Mouse (Mus musculus) retina, adult 2 months (tissue): ENCODE results near the gene Gm47995.
"Not testable (repeated sequence)": the region's sequence is repeated elsewhere in the genome, so short reads cannot be mapped to it uniquely, and the experiment has no call there.

Experiments used
- DNase-seq: peaks from one replicate; pipeline ENCODE4 v3.0.0-alpha.2; 2012; ENCODE audit warnings: low read depth, low spot score

The Gm47995 gene

GRCm38 (mm10) chr1:151186186-151186585 is 12.1 kb upstream of the Gm47995 start:
- not testable (repeated sequence) for DNase-seq

DNA sequence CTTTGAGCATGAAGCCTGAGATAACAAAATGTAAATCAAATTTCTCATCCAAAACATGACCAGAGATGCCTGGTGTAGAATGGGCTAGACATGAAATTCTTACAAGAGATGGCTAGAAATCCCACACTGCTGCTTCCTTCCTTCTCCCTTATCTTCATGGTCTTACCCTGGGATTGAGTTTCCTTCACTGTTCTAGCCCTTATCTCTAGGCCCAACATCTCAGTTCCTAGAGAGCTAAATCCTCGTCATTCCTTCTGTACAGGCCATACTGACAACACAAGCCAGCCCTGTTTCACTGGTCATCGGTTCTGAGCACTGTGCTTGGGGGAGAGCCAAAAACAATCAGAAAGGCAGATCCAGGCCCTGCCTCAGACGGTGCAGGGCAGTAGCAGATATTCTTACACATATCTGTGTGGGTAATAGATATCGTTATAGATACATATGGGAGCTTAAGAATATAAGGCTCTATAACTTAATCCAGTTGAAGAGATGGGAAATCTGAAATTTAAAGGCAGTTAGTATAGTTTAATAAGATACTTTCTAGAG is 11.3 kb upstream of the Gm47995 start:
- not testable (repeated sequence) for DNase-seq

GRCm38 (mm10) chr1:151188469-151188868 is 9.8 kb upstream of the Gm47995 start:
- no peak for DNase-seq

- DNase-seq = not testable (repeated sequence)
These were observed 6.2 kb upstream of the Gm47995 start, which contains the start of gene Gm8947 for GRCm38 (mm10) chr1:151192075-151192474. TSS of gene Gm8947 (plus strand) at chr1:151192376.

DNA sequence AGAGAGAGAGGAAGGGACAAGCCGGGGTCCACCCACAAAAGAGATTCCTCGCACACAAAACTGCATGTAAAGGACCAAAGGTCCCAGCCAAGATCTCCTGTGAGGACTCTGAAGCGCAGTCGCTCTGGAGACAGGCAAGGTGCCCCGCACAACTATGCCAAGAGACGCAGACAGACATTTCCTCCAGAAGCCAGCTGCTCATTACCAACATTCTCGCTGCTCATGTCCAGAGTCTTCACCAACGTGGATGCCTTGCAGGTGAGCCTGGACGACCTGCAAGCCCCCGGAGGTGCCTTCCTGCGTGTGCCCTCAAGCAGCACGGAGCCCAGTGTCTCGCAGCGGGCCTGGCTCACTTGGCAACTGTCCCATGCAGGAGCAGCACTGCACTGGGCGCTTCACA is 5.5 kb upstream of the Gm47995 start:
- not testable (repeated sequence) for DNase-seq

DNA sequence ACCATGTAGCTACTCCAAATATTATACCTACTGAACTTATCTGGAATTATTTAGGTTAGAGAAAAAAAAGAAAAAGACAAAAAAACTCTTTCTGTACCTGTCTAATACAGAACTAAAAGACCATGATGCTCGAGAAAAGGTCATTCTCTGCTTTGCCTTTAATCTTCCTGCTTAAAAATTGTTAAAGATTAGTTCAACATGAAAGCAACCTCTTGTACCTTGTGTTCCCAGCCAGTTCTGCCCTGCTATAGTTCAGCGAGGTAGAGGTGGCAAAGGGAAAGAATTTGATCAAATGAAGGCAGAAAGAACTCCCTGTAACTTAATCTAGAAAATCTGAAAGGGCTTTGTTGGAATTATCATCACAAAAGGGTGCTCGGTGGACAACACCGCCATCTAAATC is 2.3 kb upstream of the Gm47995 start:
- not testable (repeated sequence) for DNase-seq

DNA sequence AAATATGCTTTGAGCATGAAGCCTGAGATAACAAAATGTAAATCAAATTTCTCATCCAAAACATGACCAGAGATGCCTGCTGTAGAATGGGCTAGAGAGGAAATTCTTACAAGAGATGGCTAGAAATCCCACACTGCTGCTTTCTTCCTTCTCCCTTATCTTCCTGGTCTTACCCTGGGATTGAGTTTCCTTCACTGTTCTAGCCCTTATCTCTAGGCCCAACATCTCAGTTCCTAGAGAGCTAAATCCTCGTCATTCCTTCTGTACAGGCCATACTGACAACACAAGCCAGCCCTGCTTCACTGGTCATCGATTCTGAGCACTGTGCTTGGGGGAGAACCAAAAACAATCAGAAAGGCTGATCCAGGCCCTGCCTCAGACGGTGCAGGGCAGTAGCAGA is 1.6 kb upstream of the Gm47995 start:
- not testable (repeated sequence) for DNase-seq

- DNase-seq = not testable (repeated sequence)
These were observed 2.4 kb downstream of the Gm47995 start for GRCm38 (mm10) chr1:151200620-151201019.

DNA sequence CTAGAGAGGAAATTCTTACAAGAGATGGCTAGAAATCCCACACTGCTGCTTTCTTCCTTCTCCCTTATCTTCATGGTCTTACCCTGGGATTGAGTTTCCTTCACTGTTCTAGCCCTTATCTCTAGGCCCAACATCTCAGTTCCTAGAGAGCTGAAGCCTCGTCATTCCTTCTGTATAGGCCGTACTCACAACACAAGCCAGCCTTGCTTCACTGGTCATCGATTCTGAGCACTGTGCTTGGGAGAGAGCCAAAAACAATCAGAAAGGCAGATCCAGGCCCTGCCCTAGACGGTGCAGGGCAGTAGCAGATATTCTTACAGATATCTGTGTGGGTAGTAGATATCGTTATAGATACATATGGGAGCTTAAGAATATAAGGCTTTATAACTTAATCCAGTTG is 4.5 kb downstream of the Gm47995 start:
- not testable (repeated sequence) for DNase-seq

DNA sequence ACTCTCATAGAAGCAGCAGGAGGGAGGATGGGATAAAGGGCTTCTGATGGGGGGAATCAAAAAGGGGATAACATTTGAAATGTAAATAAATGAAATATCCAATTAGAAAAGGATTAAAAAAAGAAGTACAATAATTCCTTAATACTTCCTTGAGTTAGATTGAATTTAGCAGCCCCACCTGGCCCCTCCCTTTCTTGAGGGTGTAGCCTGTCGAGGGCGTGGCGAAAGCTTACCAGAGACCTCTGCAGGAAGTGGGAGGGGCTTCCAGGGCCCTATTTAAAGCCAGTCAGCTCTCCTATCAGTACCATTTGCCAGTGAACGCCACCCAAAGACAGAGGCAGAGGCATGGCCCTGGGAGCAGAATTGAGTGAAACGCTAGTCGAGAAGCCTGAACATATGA is 5.6 kb downstream of the Gm47995 start, which contains the start of gene 3110040M04Rik:
3110040M04Rik (plus strand) TSS at position 304 of the 400 bp plus-strand sequence.
- not testable (repeated sequence) for DNase-seq

DNA sequence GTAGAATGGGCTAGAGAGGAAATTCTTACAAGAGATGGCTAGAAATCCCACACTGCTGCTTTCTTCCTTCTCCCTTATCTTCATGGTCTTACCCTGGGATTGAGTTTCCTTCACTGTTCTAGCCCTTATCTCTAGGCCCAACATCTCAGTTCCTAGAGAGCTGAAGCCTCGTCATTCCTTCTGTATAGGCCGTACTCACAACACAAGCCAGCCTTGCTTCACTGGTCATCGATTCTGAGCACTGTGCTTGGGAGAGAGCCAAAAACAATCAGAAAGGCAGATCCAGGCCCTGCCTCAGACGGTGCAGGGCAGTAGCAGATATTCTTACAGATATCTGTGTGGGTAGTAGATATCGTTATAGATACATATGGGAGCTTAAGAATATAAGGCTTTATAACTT is 10.2 kb downstream of the Gm47995 start:
- DNase-seq = not testable (repeated sequence)

- not testable (repeated sequence) for DNase-seq
These were observed 10.7 kb downstream of the Gm47995 start for GRCm38 (mm10) chr1:151208944-151209343.

GRCm38 (mm10) chr1:151209824-151210355 is 11.6 kb downstream of the Gm47995 start, which contains the start of gene Gm47996:
TSS of gene Gm47996 (plus strand) at chr1:151210131.
- not testable (repeated sequence) for DNase-seq

DNA sequence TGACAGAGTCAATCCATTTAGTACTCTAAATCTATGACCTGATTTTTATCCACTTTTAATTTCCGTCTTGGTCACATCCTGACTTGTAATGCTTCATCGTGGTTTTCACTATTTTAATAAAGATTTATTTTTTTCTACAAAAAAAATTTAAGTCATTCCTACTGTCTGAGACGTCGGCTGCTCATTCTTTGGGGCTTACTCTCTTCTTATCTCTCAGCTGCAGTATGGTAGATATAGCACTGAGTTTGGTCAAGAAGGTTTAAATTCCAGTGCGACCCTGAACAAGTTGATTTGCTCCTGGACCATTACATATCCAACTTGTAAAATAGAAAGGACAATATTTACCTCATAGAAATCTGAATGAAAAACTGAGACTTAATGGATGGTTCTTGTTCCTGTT is 13.4 kb downstream of the Gm47995 start:
- DNase-seq = not testable (repeated sequence)

GRCm38 (mm10) chr1:151214862-151215261 is 16.6 kb downstream of the Gm47995 start:
- no peak for DNase-seq

GRCm38 (mm10) chr1:151215985-151216384 is 17.7 kb downstream of the Gm47995 start:
- no peak for DNase-seq

DNA sequence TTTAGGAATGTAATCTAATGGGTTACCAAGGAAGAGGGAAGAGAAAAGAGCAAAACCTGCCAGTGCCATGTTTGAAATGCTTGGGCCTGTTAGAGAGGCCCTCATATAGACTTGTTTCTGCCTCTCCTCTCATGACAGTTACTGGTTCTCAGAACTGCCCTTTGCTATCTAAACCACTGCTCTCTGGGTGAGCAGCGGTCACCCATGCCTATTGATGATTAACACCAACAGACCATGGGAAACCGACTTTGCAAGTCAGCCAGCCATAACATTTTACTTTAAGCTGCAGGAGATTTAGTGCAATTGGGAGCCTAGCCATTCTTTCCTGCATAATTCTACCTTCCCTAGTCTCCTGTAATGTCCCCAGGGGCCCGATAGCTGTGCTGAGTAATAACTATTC is 18.2 kb downstream of the Gm47995 start:
- no peak for DNase-seq

DNA sequence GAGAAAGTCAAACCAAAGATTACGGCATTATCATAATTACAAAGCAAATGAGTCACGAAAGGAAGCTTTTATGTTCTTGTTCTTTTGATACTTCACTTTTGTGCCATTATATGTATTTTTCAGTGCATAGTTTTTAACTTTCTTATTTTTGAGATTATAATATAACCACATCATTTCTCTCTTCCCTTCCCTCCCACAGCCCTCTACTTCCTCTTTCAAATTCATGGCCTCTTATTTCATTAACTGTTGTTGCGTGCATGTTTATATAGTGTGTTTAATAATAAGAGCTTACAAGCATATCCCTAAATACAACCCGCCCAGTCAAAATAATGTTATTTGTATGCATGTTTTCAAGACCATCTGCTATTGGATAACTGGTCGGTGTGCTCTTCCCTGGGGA is 20.8 kb downstream of the Gm47995 start:
- no peak for DNase-seq

DNA sequence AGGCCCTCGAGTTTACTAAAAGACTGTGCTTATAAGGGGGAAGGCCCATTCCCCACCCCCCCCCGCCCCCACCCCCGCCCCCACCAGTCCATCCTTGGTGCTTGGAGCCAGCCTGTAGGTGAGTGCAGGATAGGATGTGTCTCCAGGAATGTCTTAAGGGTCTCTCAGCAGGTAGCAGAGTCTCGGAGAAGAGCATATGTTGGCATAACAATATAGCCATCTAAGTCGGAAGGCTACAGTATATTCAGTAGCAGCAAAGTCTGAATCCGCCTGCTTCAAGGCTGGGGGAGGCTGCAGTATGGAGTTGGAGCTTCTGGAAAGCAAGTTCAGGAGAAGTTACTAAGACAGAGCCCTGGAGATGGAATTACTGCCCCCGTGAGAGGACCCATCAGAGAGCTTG is 21.9 kb downstream of the Gm47995 start:
- no peak for DNase-seq

DNA sequence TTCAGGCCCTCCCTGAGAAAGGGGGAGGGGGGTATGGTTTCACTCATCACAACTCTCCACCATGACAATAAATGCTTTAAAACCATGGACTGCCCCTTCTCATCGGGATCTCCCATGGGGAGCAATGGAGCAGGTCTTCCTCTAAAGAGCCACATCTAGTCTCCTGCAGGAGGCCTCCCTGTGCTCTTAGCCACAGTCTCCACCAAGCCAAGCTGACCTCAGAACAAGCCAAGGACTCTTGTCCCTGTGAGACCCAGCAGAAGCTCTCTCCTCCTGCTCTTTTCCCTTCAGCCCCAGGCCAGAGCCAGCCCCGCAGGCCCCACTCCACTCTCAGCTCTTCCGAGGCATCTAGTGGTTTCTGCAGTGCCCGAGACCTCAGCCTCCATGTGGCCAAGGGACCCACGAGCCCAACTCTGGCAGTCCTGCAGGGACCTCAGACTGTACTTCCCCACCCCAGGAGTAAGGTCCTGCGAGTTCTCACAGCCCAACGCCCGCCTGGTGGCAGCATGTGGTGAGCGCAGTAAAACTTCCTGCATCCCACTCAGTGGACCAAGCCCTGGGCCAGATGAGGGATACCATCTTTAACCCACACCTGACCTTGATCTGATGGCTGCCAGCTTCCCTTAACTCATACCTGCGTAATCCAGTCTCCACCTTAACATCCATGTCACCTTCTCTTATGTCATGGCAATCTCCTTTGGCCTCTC is 24.5 kb downstream of the Gm47995 start:
- DNase-seq = no peak

- DNase-seq = no peak
These were observed 25.1 kb downstream of the Gm47995 start for GRCm38 (mm10) chr1:151223377-151223776.

GRCm38 (mm10) chr1:151224536-151224935 is 26.3 kb downstream of the Gm47995 start:
- no peak for DNase-seq

- DNase-seq = no peak
These were observed 29.3 kb downstream of the Gm47995 start for GRCm38 (mm10) chr1:151227506-151227905.
